Mouse (Mus musculus) granulocyte monocyte progenitor cell, adult 5-6 weeks (primary cell): ENCODE data around the gene Mapk10. TPM values are rescaled to one million over a fixed set of nuclear protein-coding genes. Genes with fewer than 3 reads are reported as not detected.
"Not testable (repeated sequence)": the region's sequence is repeated elsewhere in the genome, so short reads cannot be mapped to it uniquely, and the experiment has no call there.

Experiments
- ATAC-seq: replicated peaks from 2 replicates; pipeline ENCODE4 v1.8.0; 2016; ENCODE audit warnings: mild to moderate bottlenecking, moderate TSS enrichment, inconsistent platforms; ENCODE audit not compliant: poor library complexity, severe bottlenecking
- total RNA-seq, 2 experiments: library from RNA; stranded (forward) in 1 of 2; stranded (reverse) in 1 of 2; fragments of 200-712, 200-1000 nt in 1 of 2; fragments of >200 nt in 1 of 2; fragmentation: Nextera tagmentation in 1 of 2; gene quantifications; 2 replicates each; pipeline ENCODE4 v1.2.3; 2014 to 2017

Mapk10 gene
- total RNA-seq, 2 experiments from 2014 or later, result not detected

DNA sequence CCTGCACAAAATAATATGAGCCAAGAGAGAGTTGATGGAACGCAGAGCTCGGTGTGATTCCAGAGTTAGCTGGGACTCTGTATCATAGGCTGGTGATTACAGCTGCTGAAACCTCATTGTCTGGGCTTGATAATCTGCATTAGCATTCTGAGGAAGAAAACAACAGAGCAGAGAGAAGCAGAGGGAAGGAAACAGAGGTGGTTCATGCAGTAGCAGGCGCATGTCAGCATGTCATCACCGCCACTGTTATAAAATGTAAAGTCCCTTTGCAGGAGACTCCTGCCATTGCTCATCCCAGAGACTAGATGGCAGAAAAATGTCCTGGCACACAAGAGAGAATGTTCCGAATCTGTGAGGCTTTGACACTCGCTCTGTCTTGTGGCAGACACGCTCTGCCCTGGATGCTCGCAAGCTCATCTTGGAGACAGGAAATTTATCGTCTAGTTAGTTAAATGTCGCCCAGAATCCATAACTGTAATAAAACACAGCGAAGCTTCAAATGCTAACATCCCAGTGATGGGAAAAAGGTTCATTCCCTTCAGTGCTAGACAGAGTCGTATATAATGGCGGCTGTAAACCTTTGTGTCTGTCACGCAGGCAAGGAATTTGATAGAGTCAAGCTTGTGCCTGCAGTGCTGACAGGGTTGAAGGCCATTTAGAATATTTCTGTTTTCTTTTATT lies 322.5 kb downstream of the Mapk10 start:
- ATAC-seq, result no peak

DNA sequence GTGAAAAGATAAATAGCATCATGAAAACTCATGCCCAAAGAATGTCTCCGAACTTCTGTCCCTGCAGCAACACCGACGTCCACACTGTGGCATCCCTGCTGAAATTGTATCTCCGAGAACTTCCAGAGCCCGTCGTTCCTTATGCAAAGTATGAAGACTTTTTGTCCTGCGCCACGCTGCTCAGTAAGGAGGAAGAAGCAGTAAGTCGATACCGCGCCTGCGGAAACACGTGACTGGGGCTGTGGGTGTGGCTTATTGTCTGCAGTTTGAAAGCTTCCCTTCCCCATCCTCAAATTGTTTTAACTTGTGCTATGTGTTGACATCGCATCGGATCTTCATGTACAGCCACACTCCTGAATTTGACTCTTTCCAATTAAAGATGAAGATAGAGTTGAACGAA lies 335.5 kb downstream of the Mapk10 start:
- peak; percentile 71 for ATAC-seq

DNA sequence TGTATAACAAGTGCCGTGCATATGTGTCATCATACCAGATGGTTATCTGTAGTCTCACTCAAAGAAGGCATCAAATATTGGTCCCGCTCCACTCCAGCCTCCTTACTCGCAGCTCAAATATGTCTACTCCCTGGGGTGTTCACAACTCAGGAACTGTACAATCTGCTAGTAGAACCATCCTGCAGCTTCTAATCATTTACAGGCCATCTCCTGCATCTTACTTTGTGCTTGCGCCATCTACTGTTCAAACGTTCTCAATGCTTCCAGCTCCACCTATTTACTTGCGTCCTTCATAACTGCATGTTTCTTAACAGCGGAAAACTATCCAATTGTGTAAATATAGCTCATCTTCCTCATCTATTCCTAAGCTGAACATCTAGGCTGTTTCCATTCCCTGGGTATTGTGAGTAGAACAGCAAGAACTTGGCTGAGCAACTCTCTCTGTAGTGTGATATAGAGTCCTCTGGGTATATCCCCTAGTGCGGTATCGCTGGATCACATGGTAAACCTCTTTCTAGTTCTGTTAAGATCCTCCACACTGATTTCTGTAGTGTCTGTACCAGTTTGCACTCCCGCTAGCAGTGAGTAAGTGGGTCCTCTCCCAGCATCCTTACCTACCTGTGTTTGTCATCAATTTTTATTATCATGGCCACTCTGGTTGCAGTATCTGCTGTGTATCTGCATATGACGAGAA lies 336.4 kb downstream of the Mapk10 start:
- ATAC-seq, result peak; percentile 78

DNA sequence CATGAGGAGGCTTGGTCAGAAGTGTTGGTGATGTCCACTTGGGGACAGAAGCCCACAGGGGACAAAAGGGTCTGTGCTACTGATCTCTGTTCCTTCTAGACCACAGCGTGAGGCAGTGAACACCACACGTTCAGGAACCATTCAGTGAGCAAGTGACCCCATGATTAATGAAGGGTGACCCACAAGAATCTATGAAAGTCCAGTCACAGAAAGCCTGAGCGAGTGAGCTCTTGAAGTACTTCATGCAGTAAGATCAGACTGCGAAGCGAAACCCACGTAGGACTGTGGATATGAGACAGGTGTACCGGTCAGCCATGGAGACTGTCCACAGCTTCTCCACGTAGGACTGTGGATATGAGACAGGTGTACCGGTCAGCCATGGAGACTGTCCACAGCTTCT lies 338.1 kb downstream of the Mapk10 start:
- not testable (repeated sequence) for ATAC-seq

- ATAC-seq, result no peak
These were observed 342.9 kb downstream of the Mapk10 start for GRCm38 (mm10) chr5:102868196-102868595.

DNA sequence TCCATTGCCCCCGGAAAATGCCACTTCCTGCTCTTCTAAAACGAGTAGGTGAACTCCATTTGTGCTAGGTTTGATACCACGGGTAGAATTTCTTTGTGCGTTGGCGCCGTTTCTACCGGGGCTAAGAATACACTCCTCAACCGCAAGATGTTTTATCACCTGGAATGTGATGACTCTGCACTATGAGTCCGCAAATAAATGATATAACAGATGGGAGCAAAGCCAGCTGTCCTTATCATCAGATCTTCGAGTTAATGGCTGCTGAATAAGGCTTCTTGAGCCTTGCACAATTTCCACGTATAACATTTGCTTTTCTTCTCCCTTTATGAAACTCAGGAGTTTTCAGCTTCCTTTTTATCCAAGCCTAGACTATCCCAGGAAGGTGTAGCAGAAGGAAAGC lies 351.4 kb downstream of the Mapk10 start:
- no peak for ATAC-seq

GRCm38 (mm10) chr5:102858047-102858446 lies 353.1 kb downstream of the Mapk10 start:
- ATAC-seq, result no peak

Other genes starting within 250 kb of the Mapk10 start
- gene Ptpn13, start 213.9 kb upstream of the Mapk10 start, total RNA-seq (2014; fragmentation: Nextera tagmentation), result not detected in 2 replicates
- not detected in 2 replicates for gene Ptpn13, start 213.9 kb upstream of the Mapk10 start, total RNA-seq (2017)